Mouse (Mus musculus): ENCODE results near the gene Rreb1. TPM values are rescaled to one million over a fixed set of nuclear protein-coding genes. Genes with fewer than 3 reads are reported as not detected.
A peak's percentile ranks its signal among the peaks of the same experiment; 100 is the strongest.

Rreb1 gene
- polyA plus RNA-seq, 1 experiment from 2014 or later, result 6.0 TPM

GRCm38 (mm10) chr13:37903036-37903435 is 124.8 kb downstream of the Rreb1 start:
- no peak overlapping the region for H3K27ac ChIP-seq (replicated peaks)
- 91% methylated on average over 3 of the region's 3 CpGs for WGBS

DNA sequence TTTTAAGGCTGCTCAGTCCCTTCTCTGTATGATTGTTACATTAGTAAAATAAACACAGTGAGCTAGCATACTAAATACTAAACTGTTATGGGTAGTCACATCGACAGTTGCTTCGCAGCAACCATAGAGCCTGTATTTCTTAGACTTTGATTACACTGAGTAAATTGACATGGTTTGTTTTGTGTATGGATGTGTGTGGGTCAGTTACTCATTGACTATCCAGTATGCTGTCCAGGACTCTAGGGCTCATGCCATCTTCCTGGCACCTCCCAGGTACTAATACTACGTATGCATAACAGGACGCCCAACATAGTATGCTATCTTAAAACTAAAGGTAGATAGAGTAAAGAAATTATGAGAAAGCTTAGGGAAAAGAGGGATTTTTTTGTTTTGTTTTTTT is 125.3 kb downstream of the Rreb1 start:
- no peaks in the 10 kb centered on the region for H3K27me3 ChIP-seq (replicated peaks; ENCODE audit: low read depth, poor library complexity, severe bottlenecking)
- H3K4me3 ChIP-seq, result no peak overlapping the region
- no peaks in the 10 kb centered on the region for H3K4me1 ChIP-seq
- peaks cover 45% of the 10 kb centered on the region for H3K36me3 ChIP-seq (replicated peaks)
- 96% methylated on average over 4 of the region's 4 CpGs for WGBS
- no peak for DNase-seq (ENCODE audit: low spot score)
- no peak overlapping the region for H3K27ac ChIP-seq (replicated peaks)
- H3K9me3 ChIP-seq, result no peaks in the 10 kb centered on the region

More at GRCm38 (mm10) chr13:37903036-37903435, 124.8 kb downstream of the Rreb1 start:
- Histone ChIP-seq H3K27me3 (replicated peaks; ENCODE audit: low read depth, poor library complexity, severe bottlenecking) (no peaks in the 10 kb centered on the region), H3K36me3 (replicated peaks) (peaks cover 41% of the 10 kb centered on the region), H3K9me3 (no peaks in the 10 kb centered on the region), H3K4me3 (no peak overlapping the region), H3K4me1 (no peaks in the 10 kb centered on the region)
- no peak for DNase-seq (ENCODE audit: low spot score)

DNA sequence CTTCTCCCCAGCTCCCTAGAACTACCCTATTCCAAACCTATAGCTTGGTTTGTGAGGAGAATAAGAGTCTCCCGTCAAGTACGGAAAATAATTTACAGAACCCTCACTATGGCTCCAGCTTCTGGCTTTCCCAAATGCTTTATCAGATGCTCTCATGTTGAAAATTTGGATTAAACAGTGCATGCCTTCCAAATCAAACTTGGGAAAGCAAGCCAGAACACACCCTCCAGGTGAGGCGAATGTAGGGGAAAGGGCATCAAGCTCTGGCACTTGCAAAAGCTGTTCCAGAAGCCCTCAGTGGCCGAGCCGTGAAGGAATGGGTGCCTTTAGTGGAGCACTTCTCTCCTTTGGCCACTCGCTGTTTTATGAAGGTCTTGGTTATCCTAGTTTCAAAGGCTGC is 126.2 kb downstream of the Rreb1 start:
- 93% methylated on average over 6 of the region's 6 CpGs for WGBS

DNA sequence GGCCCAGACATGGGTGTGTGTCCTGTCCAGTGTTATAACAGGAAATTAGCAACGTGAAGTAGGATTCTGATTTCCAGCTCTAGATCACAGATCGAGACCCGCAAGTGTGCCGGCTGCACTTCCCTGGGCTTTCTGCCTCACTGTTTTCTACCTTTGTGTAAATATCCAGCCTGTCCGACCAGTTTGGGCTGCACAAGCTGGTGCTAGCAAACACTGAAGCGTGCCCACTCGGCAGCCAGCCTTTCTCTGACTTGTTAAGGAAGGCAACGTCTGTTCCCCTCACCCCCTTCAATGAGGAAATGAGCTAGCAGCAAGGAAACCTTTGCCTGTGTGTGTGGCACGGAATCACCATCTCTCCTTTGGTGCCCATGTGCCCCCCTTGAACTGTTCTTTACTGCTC is 129.9 kb downstream of the Rreb1 start:
- no peak overlapping the region for H3K27ac ChIP-seq (replicated peaks)
- DNase-seq (ENCODE audit: low spot score), result peak; percentile 16
- peaks cover 43% of the 10 kb centered on the region for H3K36me3 ChIP-seq (replicated peaks)
- H3K4me3 ChIP-seq, result no peak overlapping the region
- 78% methylated on average over 9 of the region's 9 CpGs for WGBS
- H3K4me1 ChIP-seq, result peaks cover 3% of the 10 kb centered on the region
- no peaks in the 10 kb centered on the region for H3K9me3 ChIP-seq
- no peaks in the 10 kb centered on the region for H3K27me3 ChIP-seq (replicated peaks; ENCODE audit: low read depth, poor library complexity, severe bottlenecking)

More for the DNA sequence above, 126.2 kb downstream of the Rreb1 start:
- no peaks in the 10 kb centered on the region for H3K4me1 ChIP-seq
- DNase-seq (ENCODE audit: low spot score), result no peak
- peaks cover 43% of the 10 kb centered on the region for H3K36me3 ChIP-seq (replicated peaks)
- no peak overlapping the region for H3K27ac ChIP-seq (replicated peaks)
- H3K4me3 ChIP-seq, result no peak overlapping the region
- no peaks in the 10 kb centered on the region for H3K9me3 ChIP-seq
- H3K27me3 ChIP-seq (replicated peaks; ENCODE audit: low read depth, poor library complexity, severe bottlenecking), result no peaks in the 10 kb centered on the region

GRCm38 (mm10) chr13:37908493-37908892 is 130.3 kb downstream of the Rreb1 start:
- DNase-seq (ENCODE audit: low spot score), result no peak
- H3K27ac ChIP-seq (replicated peaks), result no peak overlapping the region
- peaks cover 47% of the 10 kb centered on the region for H3K36me3 ChIP-seq (replicated peaks)
- H3K9me3 ChIP-seq, result no peaks in the 10 kb centered on the region
- H3K27me3 ChIP-seq (replicated peaks; ENCODE audit: low read depth, poor library complexity, severe bottlenecking), result no peaks in the 10 kb centered on the region
- no peak overlapping the region for H3K4me3 ChIP-seq
- peaks cover 6% of the 10 kb centered on the region for H3K4me1 ChIP-seq
- 87% methylated on average over 6 of the region's 6 CpGs for WGBS

- WGBS, result 91% methylated on average over 2 of the region's 2 CpGs
- DNase-seq (ENCODE audit: low spot score), result no peak
These were observed 131.0 kb downstream of the Rreb1 start for GRCm38 (mm10) chr13:37909225-37909624.

GRCm38 (mm10) chr13:37912011-37912410 is 133.8 kb downstream of the Rreb1 start:
- Histone ChIP-seq H3K36me3 (replicated peaks) (peaks cover 47% of the 10 kb centered on the region), H3K4me3 (no peak overlapping the region), H3K27me3 (replicated peaks; ENCODE audit: low read depth, poor library complexity, severe bottlenecking) (no peaks in the 10 kb centered on the region), H3K4me1 (peaks cover 12% of the 10 kb centered on the region), H3K27ac (replicated peaks) (no peak overlapping the region), H3K9me3 (no peaks in the 10 kb centered on the region)
- no peak for DNase-seq (ENCODE audit: low spot score)
- 90% methylated on average over 6 of the region's 6 CpGs for WGBS

More at GRCm38 (mm10) chr13:37909225-37909624, 131.0 kb downstream of the Rreb1 start:
- Histone ChIP-seq H3K27me3 (replicated peaks; ENCODE audit: low read depth, poor library complexity, severe bottlenecking) (no peaks in the 10 kb centered on the region), H3K4me3 (no peak overlapping the region), H3K36me3 (replicated peaks) (peaks cover 45% of the 10 kb centered on the region), H3K4me1 (peaks cover 9% of the 10 kb centered on the region), H3K9me3 (no peaks in the 10 kb centered on the region), H3K27ac (replicated peaks) (no peak overlapping the region)

- WGBS, result 59% methylated on average over 12 of the region's 12 CpGs
- H3K4me3 ChIP-seq, result no peak overlapping the region
- H3K9me3 ChIP-seq, result no peaks in the 10 kb centered on the region
- DNase-seq (ENCODE audit: low spot score), result no peak
- H3K36me3 ChIP-seq (replicated peaks), result peaks cover 55% of the 10 kb centered on the region
- peaks cover 12% of the 10 kb centered on the region for H3K4me1 ChIP-seq
- no peaks in the 10 kb centered on the region for H3K27me3 ChIP-seq (replicated peaks; ENCODE audit: low read depth, poor library complexity, severe bottlenecking)
- no peak overlapping the region for H3K27ac ChIP-seq (replicated peaks)
These were observed 134.6 kb downstream of the Rreb1 start for GRCm38 (mm10) chr13:37912591-37913467.

DNA sequence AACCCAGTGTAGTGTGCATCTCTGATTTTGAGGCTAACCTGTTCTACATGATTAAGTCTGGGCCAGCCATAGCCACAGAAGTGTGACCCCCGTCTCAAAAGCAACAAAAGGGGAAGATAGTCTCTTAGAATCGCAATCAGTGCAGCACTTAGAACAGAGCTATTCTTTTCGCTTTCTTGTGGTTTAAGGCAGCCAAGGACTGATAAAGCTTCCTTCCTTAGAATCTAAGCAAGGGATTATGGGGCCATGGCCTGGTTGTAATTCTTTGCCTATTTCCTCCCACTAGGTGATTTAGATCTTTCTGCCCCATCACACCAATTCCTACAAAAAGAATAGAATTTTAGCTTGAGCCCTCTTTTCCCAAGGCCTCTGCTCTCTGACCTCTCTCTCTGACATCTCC is 135.8 kb downstream of the Rreb1 start:
- Histone ChIP-seq H3K4me3 (no peak overlapping the region), H3K27me3 (replicated peaks; ENCODE audit: low read depth, poor library complexity, severe bottlenecking) (no peaks in the 10 kb centered on the region), H3K9me3 (no peaks in the 10 kb centered on the region), H3K27ac (replicated peaks) (no peak overlapping the region), H3K36me3 (replicated peaks) (peaks cover 54% of the 10 kb centered on the region), H3K4me1 (peaks cover 12% of the 10 kb centered on the region)
- no peak for DNase-seq (ENCODE audit: low spot score)
- WGBS, result 70% methylated on average over 3 of the region's 3 CpGs

GRCm38 (mm10) chr13:37918336-37919261 is 140.4 kb downstream of the Rreb1 start:
- Histone ChIP-seq H3K4me3 (no peak overlapping the region), H3K27ac (replicated peaks) (no peak overlapping the region), H3K36me3 (replicated peaks) (peaks cover 44% of the 10 kb centered on the region), H3K9me3 (no peaks in the 10 kb centered on the region), H3K4me1 (0 out of 2 replicates have a peak, but pooled peaks cover 6% of the 10 kb centered on the region), H3K27me3 (replicated peaks; ENCODE audit: low read depth, poor library complexity, severe bottlenecking) (no peaks in the 10 kb centered on the region)
- DNase-seq (ENCODE audit: low spot score), result no peak
- WGBS, result 88% methylated on average over 15 of the region's 15 CpGs

- DNase-seq (ENCODE audit: low spot score), result no peak
- H3K36me3 ChIP-seq (replicated peaks), result peaks cover 44% of the 10 kb centered on the region
- H3K4me3 ChIP-seq, result no peak overlapping the region
- 92% methylated on average over 3 of the region's 3 CpGs for WGBS
- H3K27me3 ChIP-seq (replicated peaks; ENCODE audit: low read depth, poor library complexity, severe bottlenecking), result no peaks in the 10 kb centered on the region
- H3K4me1 ChIP-seq, result no peaks in the 10 kb centered on the region
- H3K9me3 ChIP-seq, result no peaks in the 10 kb centered on the region
- no peak overlapping the region for H3K27ac ChIP-seq (replicated peaks)
These were observed 141.6 kb downstream of the Rreb1 start for GRCm38 (mm10) chr13:37919711-37920277.

DNA sequence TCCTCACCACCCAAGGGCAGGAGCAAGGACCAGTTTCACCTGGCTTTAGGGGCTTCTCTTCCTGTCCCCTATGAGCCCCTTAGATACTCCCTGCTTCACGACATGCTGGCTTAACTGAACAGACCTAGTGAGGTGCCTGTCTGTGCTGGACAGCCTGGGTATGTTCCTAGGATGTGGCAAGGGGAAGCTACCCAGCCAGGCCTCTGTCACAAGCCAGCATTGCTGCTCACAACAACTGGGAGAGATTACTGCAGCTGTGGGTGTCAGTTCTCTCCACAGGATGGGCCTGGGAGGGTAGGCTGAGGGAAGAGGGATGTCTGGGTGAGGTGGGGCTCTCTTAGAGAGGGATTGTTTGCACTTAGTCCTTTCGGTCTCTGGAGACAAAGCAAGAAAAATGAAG is 142.5 kb downstream of the Rreb1 start:
- no peaks in the 10 kb centered on the region for H3K4me1 ChIP-seq
- WGBS, result 62% methylated on average over 2 of the region's 2 CpGs
- peaks cover 46% of the 10 kb centered on the region for H3K36me3 ChIP-seq (replicated peaks)
- H3K27me3 ChIP-seq (replicated peaks; ENCODE audit: low read depth, poor library complexity, severe bottlenecking), result no peaks in the 10 kb centered on the region
- H3K4me3 ChIP-seq, result no peak overlapping the region
- no peak for DNase-seq (ENCODE audit: low spot score)
- no peaks in the 10 kb centered on the region for H3K9me3 ChIP-seq
- no peak overlapping the region for H3K27ac ChIP-seq (replicated peaks)

All from embryonic facial prominence, embryonic 10.5 days (tissue).